Mouse (Mus musculus): ENCODE measurements around the gene Gm49380.
A peak's percentile ranks its signal among the peaks of the same experiment; 100 is the strongest.

Gene Gm49380

DNA sequence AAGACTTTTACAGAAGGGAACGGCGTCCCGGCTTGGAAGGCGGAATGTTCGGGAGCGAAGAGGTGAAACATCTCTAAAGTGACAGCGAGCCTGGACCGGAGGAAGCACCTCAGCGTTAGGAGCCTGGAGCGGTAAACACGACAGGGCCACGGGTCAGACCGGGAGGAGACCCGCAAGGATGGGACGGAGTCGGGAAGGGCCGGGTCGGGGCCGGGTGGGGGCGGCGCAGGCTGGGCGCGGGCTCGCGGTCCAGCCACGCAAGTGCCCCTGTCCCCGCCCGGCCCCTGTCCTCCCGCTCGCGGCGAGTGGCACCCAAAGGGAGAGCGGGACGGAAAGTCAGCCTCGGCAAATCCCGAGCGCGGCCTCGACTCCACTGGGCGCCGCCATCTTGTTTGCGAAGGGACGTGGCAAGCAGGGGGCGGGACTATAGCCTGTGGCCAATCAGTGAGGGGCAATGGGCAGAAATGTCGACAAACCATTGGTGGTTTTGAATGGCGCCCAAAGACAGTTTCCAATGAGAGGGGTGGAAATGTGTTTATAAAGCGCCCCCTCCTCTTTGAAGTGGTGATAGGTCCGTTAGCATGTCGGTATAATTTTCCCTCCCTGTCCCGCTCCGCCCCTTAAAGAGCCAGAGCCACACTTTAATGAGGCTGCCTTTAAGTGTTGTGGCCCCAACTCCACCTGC, at the start of gene Gm49380, which contains the start of gene Rnf26:
Gene Gm49380, minus strand, starts transcription at position 396 of the 685 bp plus-strand sequence.
Gene Rnf26, minus strand, starts transcription at position 413 of the 685 bp plus-strand sequence.
- peak; percentile 87 for DNase-seq (ENCODE audit: low spot score)

DNA sequence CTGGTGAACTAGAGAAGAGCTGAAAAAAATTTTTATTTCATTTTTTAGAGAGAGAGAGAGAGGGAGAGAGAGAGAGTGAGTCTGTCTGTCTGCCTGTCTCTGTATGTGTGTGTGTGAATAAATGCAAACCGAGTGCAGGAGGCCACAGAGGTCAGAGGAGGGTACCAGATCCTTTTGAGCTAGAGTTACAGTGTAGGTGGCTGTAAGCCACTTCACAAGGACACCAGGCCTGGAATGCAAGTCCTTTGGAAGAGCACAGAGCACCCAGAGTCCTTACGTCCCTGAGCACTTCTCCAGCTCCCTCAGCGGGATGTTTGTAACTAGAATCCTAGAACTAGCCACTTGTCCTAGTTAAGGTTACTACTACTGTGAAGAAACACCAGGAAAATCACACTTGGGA, 46.6 kb upstream of the Gm49380 start:
- DNase-seq (ENCODE audit: low spot score), result no peak

DNA sequence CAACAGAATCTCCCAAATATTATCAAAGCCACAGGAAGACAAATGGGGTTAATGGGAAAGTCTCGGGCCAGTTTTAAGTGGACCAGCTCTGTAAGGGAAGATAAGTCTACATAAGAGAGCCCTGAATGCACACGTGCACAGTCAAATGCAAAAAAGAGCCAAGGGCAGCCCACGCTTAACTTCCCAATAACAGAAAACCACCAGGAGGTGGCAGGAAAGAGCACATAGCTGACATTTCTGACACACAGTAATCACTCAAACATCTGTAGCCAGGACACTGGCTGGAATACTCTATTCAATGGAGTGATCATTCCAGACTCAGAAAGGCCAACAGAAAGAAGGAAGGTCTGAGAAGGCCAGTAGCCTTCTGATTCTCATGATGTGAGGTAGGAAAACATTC, 34.0 kb upstream of the Gm49380 start:
- no peak for DNase-seq (ENCODE audit: low spot score)

- DNase-seq (ENCODE audit: low spot score), result no peak
Measured at GRCm38 (mm10) chr9:44144718-44145060, 31.4 kb upstream of the Gm49380 start.

DNA sequence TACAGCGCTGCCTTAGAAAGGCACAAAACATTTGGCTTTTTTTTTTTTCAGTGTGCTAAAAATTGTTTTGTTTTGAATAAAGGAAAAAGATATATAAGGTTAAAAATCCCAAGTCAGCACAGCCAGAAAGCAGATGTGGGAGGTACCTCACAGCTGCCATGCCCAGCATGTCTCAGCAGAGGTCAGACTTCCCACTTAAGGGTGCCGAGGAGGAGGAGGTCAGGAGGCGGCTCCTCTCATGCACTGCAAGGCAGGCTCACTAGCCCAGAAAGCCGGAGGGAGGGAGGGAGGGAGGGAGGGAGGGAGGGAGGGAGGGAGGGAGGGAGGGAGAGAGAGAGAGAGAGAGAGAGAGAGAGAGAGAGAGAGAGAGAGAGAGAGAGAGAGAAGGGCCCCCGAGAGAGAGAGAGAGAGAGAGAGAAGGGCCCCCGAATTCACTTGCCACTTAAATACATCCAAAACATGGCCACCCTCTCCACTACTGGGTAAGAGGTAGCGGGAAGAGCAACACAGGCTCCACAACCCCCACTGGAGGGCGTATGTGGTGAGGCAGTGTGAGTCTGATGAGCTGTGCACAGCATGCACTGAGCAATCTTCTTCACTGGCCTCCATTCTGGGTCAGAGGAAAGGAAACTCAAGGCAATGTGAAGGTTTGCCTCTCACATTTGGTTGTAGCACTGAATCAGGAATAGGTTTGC, 30.9 kb upstream of the Gm49380 start:
- no peak for DNase-seq (ENCODE audit: low spot score)

DNA sequence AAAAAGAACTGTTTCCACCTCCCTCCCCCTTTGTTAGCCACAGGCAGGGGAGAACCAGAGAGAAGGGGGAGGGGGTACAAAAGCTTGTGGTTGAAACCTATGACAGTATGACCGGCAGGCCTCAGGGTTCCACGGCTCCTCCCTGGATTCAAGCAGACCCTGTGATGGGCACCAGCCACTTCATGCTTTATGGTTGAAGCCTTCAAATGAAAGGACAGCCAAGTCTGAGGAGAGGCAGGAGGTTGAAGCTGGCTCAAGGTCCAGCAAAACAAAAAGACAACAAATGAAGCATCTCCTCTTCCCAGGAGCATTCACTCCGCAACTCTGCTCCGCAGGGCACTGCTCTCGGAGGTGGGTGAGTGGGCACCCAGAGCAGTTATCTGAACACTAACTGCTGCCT, 30.1 kb upstream of the Gm49380 start:
- no peak for DNase-seq (ENCODE audit: low spot score)

- no peak for DNase-seq (ENCODE audit: low spot score)
Measured at GRCm38 (mm10) chr9:44141951-44142350, 28.7 kb upstream of the Gm49380 start.

- no peak for DNase-seq (ENCODE audit: low spot score)
Measured at GRCm38 (mm10) chr9:44137846-44138245, 24.5 kb upstream of the Gm49380 start.

- no peak for DNase-seq (ENCODE audit: low spot score)
Measured at GRCm38 (mm10) chr9:44135731-44136411, 22.6 kb upstream of the Gm49380 start.

- DNase-seq (ENCODE audit: low spot score), result no peak
Measured at GRCm38 (mm10) chr9:44134851-44135730, 21.8 kb upstream of the Gm49380 start.

DNA sequence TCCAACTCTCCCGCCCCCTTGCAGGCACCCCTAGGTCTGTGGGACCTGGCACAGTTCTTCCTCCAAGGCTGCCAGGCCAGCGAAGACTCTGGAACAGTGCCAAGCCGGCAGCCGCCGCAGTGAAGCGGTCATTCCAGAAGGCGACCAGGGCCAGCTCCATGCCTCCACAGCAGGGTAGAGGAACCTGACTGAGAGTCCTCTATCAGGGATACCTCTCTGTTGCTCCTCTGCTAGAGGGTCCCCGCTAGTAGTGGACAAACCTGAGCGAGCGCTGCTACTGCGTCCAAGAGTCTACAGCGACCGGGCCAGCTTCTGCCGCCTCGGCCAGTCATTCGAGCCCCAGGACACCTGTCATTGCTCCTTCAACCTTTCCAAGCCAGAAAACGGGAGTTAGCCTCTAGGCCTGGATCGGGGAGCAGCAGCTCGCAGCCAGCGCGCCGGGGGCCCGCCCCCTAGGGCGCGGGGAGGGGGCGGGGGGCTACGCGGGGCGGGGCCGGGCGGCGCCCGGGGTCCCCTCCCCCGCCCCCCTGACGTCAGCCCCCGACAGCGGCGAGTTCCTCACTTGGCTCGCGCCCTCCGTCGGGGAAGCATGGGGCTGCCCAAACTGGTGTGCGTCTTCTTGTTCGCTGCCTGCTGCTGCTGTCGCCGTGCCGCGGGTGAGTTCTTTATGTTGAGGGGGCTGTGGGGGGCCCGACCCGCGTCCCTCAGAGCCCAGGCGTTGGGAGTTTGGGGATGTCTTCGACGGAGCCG, 21.0 kb upstream of the Gm49380 start, which contains the start of gene Mcam:
Gene Mcam, plus strand, starts transcription at position 369 of the 750 bp plus-strand sequence.
- no peak for DNase-seq (ENCODE audit: low spot score)

DNA sequence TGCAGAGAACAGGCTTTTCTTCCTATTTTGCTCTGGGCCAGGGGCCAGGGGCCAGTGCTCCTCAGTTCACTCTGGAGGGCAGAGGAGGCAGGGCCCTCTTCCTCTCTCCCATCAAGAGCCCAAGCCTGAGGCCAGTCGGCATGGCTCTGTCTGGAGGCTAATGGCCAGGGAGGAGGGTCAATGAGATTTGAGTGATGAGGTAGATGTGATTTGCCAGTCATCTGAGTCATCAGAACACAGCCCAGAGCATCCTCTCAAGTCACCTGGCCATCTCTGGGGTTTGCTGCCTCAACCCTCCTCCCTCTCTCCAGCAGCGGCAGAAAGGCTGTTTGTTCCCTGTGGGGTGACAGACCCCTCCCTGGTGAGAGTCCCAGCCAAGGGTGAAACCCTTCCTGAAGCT, 20.0 kb upstream of the Gm49380 start:
- no peak for DNase-seq (ENCODE audit: low spot score)

GRCm38 (mm10) chr9:44132200-44132599, 18.9 kb upstream of the Gm49380 start:
- no peak for DNase-seq (ENCODE audit: low spot score)

DNA sequence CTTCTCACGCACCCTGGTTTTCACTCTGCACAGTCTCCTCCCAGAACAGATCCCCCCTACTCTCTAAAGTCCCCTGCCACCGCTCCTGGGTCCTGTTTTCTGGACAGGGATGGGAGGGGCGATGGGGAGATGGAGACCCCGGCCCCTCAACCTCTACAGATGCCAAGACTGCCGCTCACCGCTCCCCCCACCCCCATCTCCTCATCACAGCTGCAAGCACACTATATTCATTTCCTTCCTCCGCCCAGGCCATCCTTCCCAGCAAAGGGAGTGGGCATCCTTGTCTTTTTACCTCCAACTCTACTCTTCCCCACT, 17.9 kb upstream of the Gm49380 start:
- no peak for DNase-seq (ENCODE audit: low spot score)

GRCm38 (mm10) chr9:44130581-44131275, 17.4 kb upstream of the Gm49380 start:
- DNase-seq (ENCODE audit: low spot score), result no peak

DNA sequence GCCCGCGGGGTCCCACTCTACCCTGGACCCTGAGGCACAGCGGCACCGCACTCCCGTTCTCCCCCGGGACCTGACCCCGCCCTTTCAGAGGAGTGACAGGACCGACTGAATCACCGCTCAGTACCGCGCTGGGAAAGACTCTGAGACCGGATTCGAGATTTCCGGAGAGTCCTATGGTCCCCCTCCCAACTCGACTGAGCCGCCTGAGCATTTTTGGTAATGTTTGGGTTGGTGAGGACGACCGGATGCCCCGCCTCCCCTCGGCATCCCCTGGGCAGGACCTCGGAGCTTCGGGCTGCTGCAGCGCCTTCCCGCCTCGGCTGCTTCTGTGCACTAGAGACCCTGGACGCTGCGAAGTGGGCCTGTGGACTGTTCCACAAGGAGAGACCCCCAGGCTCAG, 16.7 kb upstream of the Gm49380 start:
- DNase-seq (ENCODE audit: low spot score), result no peak

- no peak for DNase-seq (ENCODE audit: low spot score)
Measured at GRCm38 (mm10) chr9:44129633-44130032, 16.3 kb upstream of the Gm49380 start.

GRCm38 (mm10) chr9:44127351-44127801, 14.1 kb upstream of the Gm49380 start:
- DNase-seq (ENCODE audit: low spot score), result no peak

GRCm38 (mm10) chr9:44126746-44127145, 13.4 kb upstream of the Gm49380 start:
- no peak for DNase-seq (ENCODE audit: low spot score)

- peak; percentile 65 for DNase-seq (ENCODE audit: low spot score)
Measured at GRCm38 (mm10) chr9:44125546-44126428, 12.5 kb upstream of the Gm49380 start.

Measured in ovary, postnatal 10 days (tissue).